Mouse (Mus musculus): ENCODE measurements around the gene Eml5. TPM values are rescaled to one million over a fixed set of nuclear protein-coding genes. Genes with fewer than 3 reads are reported as not detected.

The Eml5 gene
- polyA plus RNA-seq, 1 experiment from 2014 or later = 1.0 TPM

GRCm38 (mm10) chr12:98832929-98833598 lies 68.2 kb downstream of the Eml5 start:
- Histone ChIP-seq H3K9ac (no peak overlapping the region), H3K27ac (no peak overlapping the region), H3K4me2 (no peak overlapping the region), H3K4me1 (no peaks in the 10 kb centered on the region), H3K4me3 (no peak overlapping the region), H3K36me3 (no peaks in the 10 kb centered on the region), H3K9me3 (replicated peaks) (no peaks in the 10 kb centered on the region), H3K27me3 (replicated peaks) (no peaks in the 10 kb centered on the region)
- ATAC-seq = no peak
- WGBS (ENCODE audit: insufficient replicate concordance) = 68% methylated on average over 8 of the region's 8 CpGs

- Histone ChIP-seq H3K9me3 (replicated peaks) (no peaks in the 10 kb centered on the region), H3K36me3 (no peaks in the 10 kb centered on the region), H3K4me2 (no peak overlapping the region), H3K4me1 (no peaks in the 10 kb centered on the region), H3K4me3 (no peak overlapping the region), H3K27me3 (replicated peaks) (no peaks in the 10 kb centered on the region), H3K27ac (no peak overlapping the region), H3K9ac (no peak overlapping the region)
- ATAC-seq = no peak
- WGBS (ENCODE audit: insufficient replicate concordance) = 68% methylated on average over 7 of the region's 7 CpGs
Observed at GRCm38 (mm10) chr12:98831122-98831521, 70.2 kb downstream of the Eml5 start.

- 67% methylated on average over 2 of the region's 2 CpGs for WGBS (ENCODE audit: insufficient replicate concordance)
- no peak overlapping the region for H3K4me2 ChIP-seq
- no peaks in the 10 kb centered on the region for H3K9me3 ChIP-seq (replicated peaks)
- H3K4me3 ChIP-seq = no peak overlapping the region
- no peaks in the 10 kb centered on the region for H3K27me3 ChIP-seq (replicated peaks)
- no peak overlapping the region for H3K27ac ChIP-seq
- no peaks in the 10 kb centered on the region for H3K36me3 ChIP-seq
- H3K4me1 ChIP-seq = no peaks in the 10 kb centered on the region
- no peak overlapping the region for H3K9ac ChIP-seq
- ATAC-seq = no peak
Observed at GRCm38 (mm10) chr12:98820781-98821180, 80.5 kb downstream of the Eml5 start.

- no peak overlapping the region for H3K9ac ChIP-seq
- no peaks in the 10 kb centered on the region for H3K36me3 ChIP-seq
- ATAC-seq = no peak
- H3K9me3 ChIP-seq (replicated peaks) = no peaks in the 10 kb centered on the region
- no peak overlapping the region for H3K27ac ChIP-seq
- no peaks in the 10 kb centered on the region for H3K27me3 ChIP-seq (replicated peaks)
- no peak overlapping the region for H3K4me3 ChIP-seq
- H3K4me2 ChIP-seq = no peak overlapping the region
- no peaks in the 10 kb centered on the region for H3K4me1 ChIP-seq
- 81% methylated on average over 3 of the region's 3 CpGs for WGBS (ENCODE audit: insufficient replicate concordance)
Observed at GRCm38 (mm10) chr12:98804078-98804748, 97.1 kb downstream of the Eml5 start.

- H3K4me2 ChIP-seq = no peak overlapping the region
- peaks cover 11% of the 10 kb centered on the region; the same call in 1 of the 2 replicates for H3K36me3 ChIP-seq
- no peaks in the 10 kb centered on the region for H3K27me3 ChIP-seq (replicated peaks)
- H3K27ac ChIP-seq = no peak overlapping the region
- H3K9me3 ChIP-seq (replicated peaks) = no peaks in the 10 kb centered on the region
- H3K4me1 ChIP-seq = no peaks in the 10 kb centered on the region
- 64% methylated on average over 3 of the region's 3 CpGs for WGBS (ENCODE audit: insufficient replicate concordance)
- no peak overlapping the region for H3K4me3 ChIP-seq
- H3K9ac ChIP-seq = no peak overlapping the region
- no peak for ATAC-seq
Observed at GRCm38 (mm10) chr12:98802245-98802644, 99.0 kb downstream of the Eml5 start.

- H3K36me3 ChIP-seq = peaks cover 23% of the 10 kb centered on the region
- 48% methylated on average over 5 of the region's 5 CpGs for WGBS (ENCODE audit: insufficient replicate concordance)
Observed at GRCm38 (mm10) chr12:98800334-98800733, 101.0 kb downstream of the Eml5 start.

GRCm38 (mm10) chr12:98795731-98796318 lies 105.5 kb downstream of the Eml5 start:
- Histone ChIP-seq H3K4me2 (no peak overlapping the region), H3K4me3 (no peak overlapping the region), H3K9me3 (replicated peaks) (no peaks in the 10 kb centered on the region), H3K36me3 (peaks cover 54% of the 10 kb centered on the region), H3K4me1 (no peaks in the 10 kb centered on the region), H3K27ac (no peak overlapping the region), H3K27me3 (replicated peaks) (no peaks in the 10 kb centered on the region), H3K9ac (no peak overlapping the region)
- WGBS (ENCODE audit: insufficient replicate concordance) = 80% methylated on average over 3 of the region's 3 CpGs
- ATAC-seq = no peak

More at GRCm38 (mm10) chr12:98800334-98800733, 101.0 kb downstream of the Eml5 start:
- H3K27me3 ChIP-seq (replicated peaks) = no peaks in the 10 kb centered on the region
- no peaks in the 10 kb centered on the region for H3K4me1 ChIP-seq
- no peak overlapping the region for H3K4me3 ChIP-seq
- ATAC-seq = no peak
- H3K9ac ChIP-seq = no peak overlapping the region
- H3K9me3 ChIP-seq (replicated peaks) = no peaks in the 10 kb centered on the region
- H3K27ac ChIP-seq = no peak overlapping the region
- no peak overlapping the region for H3K4me2 ChIP-seq

- H3K9me3 ChIP-seq (replicated peaks) = no peaks in the 10 kb centered on the region
- H3K27ac ChIP-seq = no peak overlapping the region
- no peaks in the 10 kb centered on the region for H3K27me3 ChIP-seq (replicated peaks)
- no peak for ATAC-seq
- no peak overlapping the region for H3K4me3 ChIP-seq
- no peak overlapping the region for H3K4me2 ChIP-seq
- no peaks in the 10 kb centered on the region for H3K4me1 ChIP-seq
- peaks cover 84% of the 10 kb centered on the region for H3K36me3 ChIP-seq
- WGBS (ENCODE audit: insufficient replicate concordance) = 87% methylated on average over 1 of the region's 1 CpGs
- H3K9ac ChIP-seq = no peak overlapping the region
Observed at GRCm38 (mm10) chr12:98784251-98784650, 117.0 kb downstream of the Eml5 start.

- Histone ChIP-seq H3K9me3 (replicated peaks) (no peaks in the 10 kb centered on the region), H3K4me2 (no peak overlapping the region), H3K27ac (no peak overlapping the region), H3K4me1 (no peaks in the 10 kb centered on the region), H3K4me3 (no peak overlapping the region), H3K27me3 (replicated peaks) (no peaks in the 10 kb centered on the region), H3K9ac (no peak overlapping the region), H3K36me3 (peaks cover 90% of the 10 kb centered on the region)
- WGBS (ENCODE audit: insufficient replicate concordance) = 78% methylated on average over 4 of the region's 4 CpGs
- no peak for ATAC-seq
Observed at GRCm38 (mm10) chr12:98779148-98779547, 122.1 kb downstream of the Eml5 start.

GRCm38 (mm10) chr12:98777509-98777908 lies 123.8 kb downstream of the Eml5 start:
- Histone ChIP-seq H3K4me2 (no peak overlapping the region), H3K27me3 (replicated peaks) (no peaks in the 10 kb centered on the region), H3K4me3 (no peak overlapping the region), H3K9me3 (replicated peaks) (no peaks in the 10 kb centered on the region), H3K36me3 (peaks cover 88% of the 10 kb centered on the region), H3K27ac (no peak overlapping the region), H3K9ac (no peak overlapping the region), H3K4me1 (no peaks in the 10 kb centered on the region)
- ATAC-seq = no peak
- 58% methylated on average over 3 of the region's 3 CpGs for WGBS (ENCODE audit: insufficient replicate concordance)

- Histone ChIP-seq H3K4me1 (no peaks in the 10 kb centered on the region), H3K9ac (no peak overlapping the region), H3K36me3 (peaks cover 91% of the 10 kb centered on the region), H3K4me2 (no peak overlapping the region), H3K27ac (no peak overlapping the region), H3K9me3 (replicated peaks) (no peaks in the 10 kb centered on the region), H3K27me3 (replicated peaks) (no peaks in the 10 kb centered on the region), H3K4me3 (no peak overlapping the region)
- no peak for ATAC-seq
- 88% methylated on average over 2 of the region's 2 CpGs for WGBS (ENCODE audit: insufficient replicate concordance)
Observed at GRCm38 (mm10) chr12:98766241-98766640, 135.0 kb downstream of the Eml5 start.

- WGBS (ENCODE audit: insufficient replicate concordance) = 77% methylated on average over 6 of the region's 6 CpGs
- Histone ChIP-seq H3K27me3 (replicated peaks) (no peaks in the 10 kb centered on the region), H3K4me3 (no peak overlapping the region), H3K9me3 (replicated peaks) (no peaks in the 10 kb centered on the region), H3K4me2 (no peak overlapping the region), H3K9ac (no peak overlapping the region), H3K27ac (no peak overlapping the region), H3K4me1 (no peaks in the 10 kb centered on the region), H3K36me3 (peaks cover 93% of the 10 kb centered on the region)
- ATAC-seq = peak; percentile 46; the same call in 1 of the 2 replicates
Observed at GRCm38 (mm10) chr12:98759700-98760099, 141.6 kb downstream of the Eml5 start.
